ENCODE assay signal across 29 mouse cellular contexts in the genomic region with DNA sequence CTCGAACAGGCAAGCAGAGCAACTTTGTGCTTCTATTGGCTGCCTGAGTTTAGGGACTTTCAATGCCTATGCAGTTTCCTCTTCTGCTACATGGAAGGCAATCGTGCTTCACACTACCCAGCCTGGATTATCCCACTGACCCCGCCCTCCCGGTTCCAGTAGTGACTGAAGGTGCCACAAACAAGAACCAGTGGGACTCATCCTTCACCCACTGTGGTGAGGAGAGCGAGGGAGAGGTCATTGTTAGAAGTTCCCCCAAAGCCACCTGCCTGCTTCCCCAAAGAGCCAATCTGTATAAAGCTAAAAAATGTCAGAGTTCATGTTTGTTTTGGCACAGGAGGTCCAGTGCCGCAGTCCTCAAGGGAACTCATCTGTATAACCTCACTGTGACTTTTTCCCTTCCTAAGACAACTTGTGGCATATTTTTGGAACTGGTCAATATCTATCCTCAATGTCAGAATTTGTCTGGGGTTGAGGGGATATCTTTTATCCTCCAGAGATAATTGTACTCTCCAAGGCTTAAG.
DNase-seq lines count a peak whose midpoint lies in the region; ATAC-seq and TF ChIP-seq lines count a peak whose summit lies in the region.
"Had no signal": no experiment of that assay in that cellular context is flagged by ENCODE, and none has a peak within 500 bp of the region (broad histone marks: within the 10 kb centered on the region; RNA-seq: fewer than 3 reads in every experiment).

No protein-coding gene starts in this region.

- no peaks in the 10 kb centered on the region for H3K9me3 ChIP-seq in heart, embryonic 10.5 days
- H3K9me3 ChIP-seq in kidney, embryonic 15.5 days (replicated peaks), result no peaks in the 10 kb centered on the region
- H3K9me3 ChIP-seq: forebrain, embryonic 12.5 days; heart, embryonic 13.5 days; hindbrain, embryonic 13.5 days; limb, embryonic 12.5 days; liver, embryonic 13.5 days; midbrain, embryonic 13.5 days; neural tube, embryonic 13.5 days had no signal

- TF ChIP-seq CTCF in lung, adult 2 months (IDR thresholded peaks at IDR 0.05; ENCODE audit: insufficient read depth, low read length), result no peak

- peaks cover 9% of the 10 kb centered on the region for H3K4me1 ChIP-seq in heart, embryonic 10.5 days
- H3K4me1 ChIP-seq in kidney, embryonic 15.5 days, result peaks cover 22% of the 10 kb centered on the region
- no peaks in the 10 kb centered on the region; the same call in 1 of the 2 replicates for H3K4me1 ChIP-seq in lung, adult 2 months (ENCODE audit: control insufficient read depth, insufficient read depth, low read length)

- no peaks in the 10 kb centered on the region for H3K36me3 ChIP-seq in heart, embryonic 10.5 days
- H3K36me3 ChIP-seq in kidney, embryonic 15.5 days, result no peaks in the 10 kb centered on the region
- H3K36me3 ChIP-seq: forebrain, embryonic 12.5 days; heart, embryonic 13.5 days; hindbrain, embryonic 13.5 days; limb, embryonic 12.5 days; liver, embryonic 13.5 days; midbrain, embryonic 13.5 days; neural tube, embryonic 13.5 days had no signal

- H3K4me3 ChIP-seq in heart, embryonic 10.5 days, result no peak overlapping the region
- H3K4me3 ChIP-seq in kidney, embryonic 15.5 days (replicated peaks), result no peak overlapping the region
- H3K4me3 ChIP-seq in lung, adult 2 months (replicated peaks; ENCODE audit: extremely low read depth, low read depth, low read length), result no peak overlapping the region
- H3K4me3 ChIP-seq: forebrain, embryonic 12.5 days; heart, embryonic 13.5 days; hindbrain, embryonic 13.5 days; limb, embryonic 12.5 days; liver, embryonic 13.5 days; midbrain, embryonic 13.5 days; neural tube, embryonic 13.5 days had no signal

- no peak for TF ChIP-seq POLR2A in lung, adult 2 months (IDR thresholded peaks at IDR 0.05; ENCODE audit: borderline replicate concordance, extremely low read depth, low read depth, low read length)

- peak; percentile 9 to 22 for DNase-seq in heart, adult 18-20 months
- DNase-seq in heart, embryonic 10.5 days (ENCODE audit: low spot score), result no peak
- peak; percentile 36 for DNase-seq in kidney, adult 9 months
- peak; percentile 23 for DNase-seq in ovary, postnatal 36 days (ENCODE audit: low spot score)
- DNase-seq in ovary, postnatal 10 days (ENCODE audit: low spot score), result no peak
- DNase-seq in lung, adult 2 months, result no peak
- DNase-seq: adrenal gland, postnatal 25 days; cerebellum, adult 11-12 months; cerebellum, adult 9-11 months; embryo, embryonic 11 days; forebrain, postnatal 0 days; heart, postnatal 4 days; liver, embryonic 13.5 days; lung, adult 18-20 months; lung, postnatal 10 days; retina, postnatal 1 day; right cerebral cortex, postnatal 14 days; thymus, adult 2 months; thymus, postnatal 36 days had no signal

- H3K27ac ChIP-seq in heart, embryonic 10.5 days, result no peak overlapping the region
- H3K27ac ChIP-seq in kidney, embryonic 15.5 days, result no peak overlapping the region
- H3K27ac ChIP-seq: forebrain, embryonic 12.5 days; heart, embryonic 13.5 days; hindbrain, embryonic 13.5 days; kidney, postnatal 0 days; limb, embryonic 12.5 days; liver, embryonic 13.5 days; macrophage; midbrain, embryonic 13.5 days; neural tube, embryonic 13.5 days had no signal

- WGBS in heart, embryonic 10.5 days, result 46% methylated on average over 6 of the region's 6 CpGs
- WGBS in kidney, embryonic 15.5 days, result 56% methylated on average over 6 of the region's 6 CpGs
- 52% methylated on average over 6 of the region's 6 CpGs for WGBS in lung, adult 2 months

- H3K9ac ChIP-seq in kidney, embryonic 15.5 days, result no peak overlapping the region
- H3K9ac ChIP-seq: forebrain, embryonic 12.5 days; forebrain, postnatal 0 days; heart, embryonic 13.5 days; hindbrain, embryonic 13.5 days; limb, embryonic 12.5 days; liver, embryonic 13.5 days; midbrain, embryonic 13.5 days; neural tube, embryonic 13.5 days had no signal

- ATAC-seq in kidney, embryonic 15.5 days (replicated peaks; ENCODE audit: low FRiP score), result no peak
- ATAC-seq: forebrain, postnatal 0 days; intestine, embryonic 16.5 days; midbrain, embryonic 13.5 days had no signal

- peaks cover 40% of the 10 kb centered on the region for H3K27me3 ChIP-seq in heart, embryonic 10.5 days (ENCODE audit: insufficient read depth, poor library complexity, severe bottlenecking)
- H3K27me3 ChIP-seq in kidney, embryonic 15.5 days, result 0 out of 2 replicates have a peak, but pooled peaks cover 3% of the 10 kb centered on the region
- H3K27me3 ChIP-seq: limb, embryonic 12.5 days had no signal

- no peak overlapping the region for H3K4me2 ChIP-seq in kidney, embryonic 15.5 days
- H3K4me2 ChIP-seq: forebrain, embryonic 12.5 days; heart, embryonic 13.5 days; hindbrain, embryonic 13.5 days; limb, embryonic 12.5 days; liver, embryonic 13.5 days; midbrain, embryonic 13.5 days; neural tube, embryonic 13.5 days had no signal

Comparison
In these comparisons a context has a peak if more than half of its experiments do, and no peak if none do; other contexts are left out.
1. DNase-seq: peak in heart, adult 18-20 months (2 of 2), kidney, adult 9 months (single experiment) and ovary, postnatal 36 days (single experiment); none in heart, embryonic 10.5 days (single experiment), ovary, postnatal 10 days (single experiment) and lung, adult 2 months (single experiment).